Mouse (Mus musculus) neural tube, embryonic 11.5 days (tissue): Measurements from ENCODE around the gene Chst11. TPM values are rescaled to one million over a fixed set of nuclear protein-coding genes. Genes with fewer than 3 reads are reported as not detected.

Experiments
- ATAC-seq: fragments of 200-750 bp; cut with Nextera tagmentation; 2 replicates; pipeline ENCODE4 v1.8.0; 2017; ENCODE audit warnings: moderate number of reproducible peaks, mild to moderate bottlenecking, moderate TSS enrichment, moderate library complexity; ENCODE audit not compliant: insufficient read depth, low FRiP score, low TSS enrichment
- DNase-seq: peaks from one replicate; pipeline ENCODE4 v3.0.0-alpha.2; 2015; ENCODE audit warnings: low spot score
- H3K27ac ChIP-seq: fragments of 300-500 bp; sonication (generic); 2 replicates; pipeline ENCODE4 v1.5.1; 2014; ENCODE audit warnings: low read depth, mild to moderate bottlenecking, low read length
- H3K27me3 ChIP-seq: fragments of 300-500 bp; sonication (generic); 2 replicates; pipeline ENCODE4 v1.6.1; 2014; ENCODE audit warnings: mild to moderate bottlenecking, low read length, mixed read lengths; ENCODE audit not compliant: control insufficient read depth, insufficient read depth
- H3K36me3 ChIP-seq: fragments of 300-500 bp; sonication (generic); 2 replicates; pipeline ENCODE4 v1.6.1; 2014; ENCODE audit warnings: mild to moderate bottlenecking, low read length, moderate library complexity, mixed read lengths; ENCODE audit not compliant: control insufficient read depth, insufficient read depth
- H3K4me1 ChIP-seq: fragments of 300-500 bp; sonication (generic); 2 replicates; pipeline ENCODE4 v1.6.1; 2014; ENCODE audit warnings: low read length, mixed read lengths; ENCODE audit not compliant: control insufficient read depth, insufficient read depth
- H3K4me2 ChIP-seq: fragments of 300-500 bp; sonication (generic); 2 replicates; pipeline ENCODE4 v1.6.1; 2014; ENCODE audit warnings: low read depth, mild to moderate bottlenecking, moderate library complexity
- H3K4me3 ChIP-seq: fragments of 300-500 bp; sonication (generic); 2 replicates; pipeline ENCODE4 v1.5.1; 2014; ENCODE audit warnings: low read depth, low read length
- H3K9ac ChIP-seq: fragments of 300-500 bp; sonication (generic); 2 replicates; pipeline ENCODE4 v1.6.1; 2014; ENCODE audit warnings: mild to moderate bottlenecking, low read length
- H3K9me3 ChIP-seq: fragments of 300-500 bp; sonication (generic); 2 replicates; pipeline ENCODE4 v1.6.1; 2016; ENCODE audit warnings: low read length; ENCODE audit not compliant: control insufficient read depth
- WGBS: fragments of 180-500 bp; shearing (Covaris S2); extraction: QIAGEN DNeasy Blood & Tissue Kit; methylation state at CpG from one replicate; pipeline ENCODE4 v1.1.7; 2014; 5-methylcytosine and 5-hydroxymethylcytosine counted together
- polyA plus RNA-seq: library from polyadenylated mRNA; unstranded; fragments of >200 nt; fragmentation: Nextera tagmentation; extraction: Ambion mirVana; gene quantifications from 2 replicates; pipeline ENCODE4 v1.2.1, GENCODE M21; 2014

Gene Chst11
- polyA plus RNA-seq, 1 experiment from 2014 or later: 2.5 TPM

GRCm38 (mm10) chr10:83098940-83099339 lies 113.6 kb downstream of the Chst11 start:
- H3K36me3 ChIP-seq: no peaks in the 10 kb centered on the region
- ATAC-seq (no peak), DNase-seq (no peak)
- no peaks in the 10 kb centered on the region for H3K9me3 ChIP-seq
- H3K9ac ChIP-seq: no peak overlapping the region
- H3K27me3 ChIP-seq: no peaks in the 10 kb centered on the region
- 67% methylated on average over 10 of the region's 10 CpGs for WGBS
- H3K27ac ChIP-seq: no peak overlapping the region
- no peak overlapping the region for H3K4me2 ChIP-seq
- H3K4me1 ChIP-seq: peaks cover 14% of the 10 kb centered on the region
- no peak overlapping the region for H3K4me3 ChIP-seq

DNA sequence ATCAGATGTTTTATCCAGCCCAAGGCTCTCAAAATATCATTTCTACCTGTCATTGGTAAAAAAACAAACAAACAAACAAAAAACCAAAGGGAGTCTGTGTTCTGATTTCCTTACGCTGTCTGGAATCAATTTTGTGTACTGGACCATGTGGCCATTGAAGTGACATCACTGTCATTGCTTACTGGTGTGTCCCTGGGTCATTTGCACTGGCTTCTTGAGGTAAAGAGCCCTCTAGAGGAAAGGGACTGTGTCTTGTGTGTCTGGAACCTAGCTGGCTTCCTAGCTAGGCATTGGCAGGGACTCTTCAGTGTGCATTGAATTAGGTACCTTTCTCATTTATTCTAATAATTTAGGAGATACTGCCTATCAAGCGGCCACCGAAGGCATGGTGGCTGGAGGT lies 114.4 kb downstream of the Chst11 start:
- Histone ChIP-seq H3K36me3 (no peaks in the 10 kb centered on the region), H3K27me3 (no peaks in the 10 kb centered on the region), H3K4me3 (no peak overlapping the region), H3K4me2 (no peak overlapping the region), H3K4me1 (peaks cover 14% of the 10 kb centered on the region), H3K27ac (no peak overlapping the region), H3K9me3 (no peaks in the 10 kb centered on the region), H3K9ac (no peak overlapping the region)
- no peak for ATAC-seq
- WGBS: 93% methylated on average over 3 of the region's 3 CpGs
- DNase-seq: no peak

- Histone ChIP-seq H3K27me3 (no peaks in the 10 kb centered on the region), H3K27ac (no peak overlapping the region), H3K36me3 (no peaks in the 10 kb centered on the region), H3K4me1 (peaks cover 15% of the 10 kb centered on the region), H3K9ac (no peak overlapping the region), H3K4me2 (no peak overlapping the region), H3K9me3 (no peaks in the 10 kb centered on the region), H3K4me3 (no peak overlapping the region)
- WGBS: 73% methylated on average over 8 of the region's 8 CpGs
- no peak for ATAC-seq
- DNase-seq: no peak
These were observed 115.6 kb downstream of the Chst11 start for GRCm38 (mm10) chr10:83100890-83101289.

DNA sequence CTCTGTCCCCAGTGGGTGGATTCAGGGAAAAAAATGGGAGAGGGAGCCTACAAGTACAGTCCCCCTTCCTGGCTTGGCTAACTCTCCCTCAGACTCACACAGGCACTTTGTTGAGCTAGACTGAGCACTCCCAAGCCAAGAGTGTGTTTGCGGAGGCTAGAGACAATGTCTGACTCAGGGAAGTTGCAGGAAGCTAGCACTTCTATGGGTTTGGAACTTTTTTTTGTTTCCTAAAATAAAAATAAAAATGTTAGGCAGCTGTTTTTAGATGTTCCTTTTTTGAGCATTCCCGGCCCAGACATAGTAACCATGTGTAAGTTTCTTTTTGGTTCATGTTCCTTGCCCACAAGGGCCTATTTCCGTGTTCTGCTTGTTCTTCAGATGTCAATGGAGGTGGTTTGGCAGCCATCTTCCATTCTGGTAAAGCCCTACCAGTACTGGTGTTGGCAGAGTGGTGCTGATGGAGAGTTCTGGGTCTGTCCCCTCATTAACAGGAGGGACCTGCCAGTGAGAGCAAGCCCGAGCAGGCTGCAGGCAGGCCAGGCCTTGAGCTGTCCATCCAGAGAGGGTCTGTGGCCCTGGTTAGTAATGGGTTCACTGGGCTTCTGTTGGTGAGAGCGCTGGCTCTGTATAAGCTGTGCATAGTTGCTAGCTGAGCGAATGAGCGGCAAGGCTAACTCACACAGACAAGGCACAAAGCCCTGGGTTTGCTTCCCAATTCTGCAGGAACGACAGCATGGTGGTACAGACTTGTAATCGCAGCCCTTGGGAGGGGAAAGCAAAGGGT lies 116.3 kb downstream of the Chst11 start:
- no peak overlapping the region for H3K4me2 ChIP-seq
- no peak overlapping the region for H3K4me3 ChIP-seq
- H3K36me3 ChIP-seq: no peaks in the 10 kb centered on the region
- no peaks in the 10 kb centered on the region for H3K27me3 ChIP-seq
- H3K4me1 ChIP-seq: peaks cover 22% of the 10 kb centered on the region
- ATAC-seq: no peak
- whole genome bisulfite sequencing: 90% methylated on average over 9 of the region's 9 CpGs
- no peaks in the 10 kb centered on the region for H3K9me3 ChIP-seq
- DNase-seq: no peak
- H3K27ac ChIP-seq: no peak overlapping the region
- H3K9ac ChIP-seq: no peak overlapping the region

GRCm38 (mm10) chr10:83102745-83103144 lies 117.4 kb downstream of the Chst11 start:
- Histone ChIP-seq H3K36me3 (no peaks in the 10 kb centered on the region), H3K9me3 (no peaks in the 10 kb centered on the region), H3K27ac (no peak overlapping the region), H3K4me3 (no peak overlapping the region), H3K4me1 (peaks cover 28% of the 10 kb centered on the region), H3K9ac (0 out of 2 replicates have a peak overlapping the region, but pooled peaks have one; percentile 7), H3K4me2 (peak overlapping the region; percentile 9; the same call in 1 of the 2 replicates), H3K27me3 (no peaks in the 10 kb centered on the region)
- DNase-seq: peak; percentile 45
- 13% methylated on average over 15 of the region's 15 CpGs for whole genome bisulfite sequencing
- peak; percentile 59 for ATAC-seq

- H3K4me1 ChIP-seq: peaks cover 30% of the 10 kb centered on the region
- H3K27ac ChIP-seq: no peak overlapping the region
- no peak overlapping the region for H3K4me3 ChIP-seq
- DNase-seq (no peak), ATAC-seq (no peak)
- H3K36me3 ChIP-seq: no peaks in the 10 kb centered on the region
- WGBS: 83% methylated on average over 8 of the region's 8 CpGs
- H3K9ac ChIP-seq: no peak overlapping the region
- H3K4me2 ChIP-seq: no peak overlapping the region
- H3K9me3 ChIP-seq: no peaks in the 10 kb centered on the region
- no peaks in the 10 kb centered on the region for H3K27me3 ChIP-seq
These were observed 118.9 kb downstream of the Chst11 start for GRCm38 (mm10) chr10:83104221-83104620.

DNA sequence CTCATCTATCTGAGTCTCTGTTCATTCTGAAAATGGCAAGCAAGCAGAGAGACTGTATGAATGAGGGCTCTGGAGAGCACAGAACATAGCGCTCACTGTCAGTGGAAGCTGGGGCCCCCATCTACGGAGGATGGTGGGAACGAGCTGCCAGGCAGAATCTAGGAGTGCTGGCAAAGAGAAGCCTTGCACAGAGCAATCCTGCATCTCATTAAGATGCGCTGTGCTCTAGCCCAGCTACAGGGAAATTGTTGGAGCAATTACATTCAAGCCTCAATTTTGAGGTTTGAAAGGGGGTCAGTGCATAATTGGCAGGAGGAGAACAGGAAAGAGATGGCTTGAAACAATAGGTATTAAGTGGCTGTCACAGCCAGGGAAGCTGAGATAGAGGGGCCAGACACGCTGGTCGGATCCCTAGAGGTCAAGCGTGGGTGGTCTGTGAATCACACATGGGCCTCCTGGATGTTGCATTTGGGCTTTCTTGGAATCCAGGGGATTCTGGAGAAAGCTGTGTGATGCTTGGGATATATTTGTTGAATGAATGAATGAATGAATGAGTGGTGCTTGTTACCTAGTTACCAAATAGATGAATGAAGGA lies 121.0 kb downstream of the Chst11 start:
- no peaks in the 10 kb centered on the region for H3K36me3 ChIP-seq
- H3K4me2 ChIP-seq: no peak overlapping the region
- no peak overlapping the region for H3K27ac ChIP-seq
- H3K9ac ChIP-seq: no peak overlapping the region
- H3K4me1 ChIP-seq: peaks cover 29% of the 10 kb centered on the region
- no peaks in the 10 kb centered on the region for H3K27me3 ChIP-seq
- WGBS: 37% methylated on average over 7 of the region's 7 CpGs
- ATAC-seq (no peak; the same call in 1 of the 2 replicates), DNase-seq (no peak)
- H3K4me3 ChIP-seq: no peak overlapping the region
- H3K9me3 ChIP-seq: no peaks in the 10 kb centered on the region

DNA sequence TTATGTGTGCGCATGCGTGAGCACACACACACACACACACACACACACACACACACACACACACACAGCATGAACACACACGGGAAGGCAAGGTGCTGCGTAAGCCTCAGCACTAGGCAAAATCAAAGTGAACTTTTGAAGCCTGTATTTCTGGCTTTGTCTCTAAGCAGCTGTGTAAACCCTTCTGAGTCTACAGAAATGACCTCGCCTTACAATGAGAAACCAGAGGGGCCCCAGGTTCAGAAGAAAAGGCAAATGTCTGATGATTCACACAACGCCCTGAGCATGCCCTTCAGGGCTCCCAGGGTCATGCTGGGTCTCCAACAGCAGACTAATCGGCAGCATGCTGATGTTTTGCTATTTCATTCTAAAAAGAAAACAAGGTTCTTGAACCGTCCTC lies 122.1 kb downstream of the Chst11 start:
- Histone ChIP-seq H3K9me3 (no peaks in the 10 kb centered on the region), H3K27ac (no peak overlapping the region), H3K4me1 (peaks cover 29% of the 10 kb centered on the region), H3K9ac (no peak overlapping the region), H3K4me2 (no peak overlapping the region), H3K36me3 (no peaks in the 10 kb centered on the region), H3K27me3 (no peaks in the 10 kb centered on the region), H3K4me3 (no peak overlapping the region)
- 35% methylated on average over 8 of the region's 8 CpGs for WGBS
- ATAC-seq (no peak), DNase-seq (no peak)
